Mouse (Mus musculus) T-helper 17 cell (primary cell): ENCODE results near the gene Tldc2.

Experiments used
- in situ Hi-C, 2 experiments: fragments of 300-600 bp; cut with MboI, MseI; formaldehyde crosslinking; loops; 1 replicate in 1 of 2; 2 replicates in 1 of 2; pipeline ENCODE4 v1.15.1; 2025; ENCODE audit warnings: high pct_unique_total_duplicates in 2 of 2

The Tldc2 gene

GRCm38 (mm10) chr2:157086796-157087195 is at the start of gene Tldc2:
Gene Tldc2, plus strand, starts transcription at chr2:157087055.
- in situ Hi-C loops = loop anchor here in 1 of 2 experiments (5.0 kb wide), 1 partner anchor 811 kb away; no protein-coding TSS in a partner anchor

GRCm38 (mm10) chr2:157037303-157037702 is 49.6 kb upstream of the Tldc2 start:
- in situ Hi-C loops = no loop called here

GRCm38 (mm10) chr2:157039900-157040648 is 46.8 kb upstream of the Tldc2 start:
- in situ Hi-C loops = no loop called here

GRCm38 (mm10) chr2:157040649-157041046 is 46.2 kb upstream of the Tldc2 start:
- in situ Hi-C loops = no loop called here

GRCm38 (mm10) chr2:157041421-157041820 is 45.4 kb upstream of the Tldc2 start:
- in situ Hi-C loops = no loop called here

- in situ Hi-C loops = no loop called here
Observed at GRCm38 (mm10) chr2:157043556-157043955, 43.3 kb upstream of the Tldc2 start.

- in situ Hi-C loops = no loop called here
Observed at GRCm38 (mm10) chr2:157043987-157044386, 42.9 kb upstream of the Tldc2 start.

GRCm38 (mm10) chr2:157045932-157046331 is 40.9 kb upstream of the Tldc2 start:
- in situ Hi-C loops = no loop called here

- in situ Hi-C loops = no loop called here
Observed at GRCm38 (mm10) chr2:157046956-157047355, 39.9 kb upstream of the Tldc2 start.

GRCm38 (mm10) chr2:157048395-157049181 is 38.3 kb upstream of the Tldc2 start:
- in situ Hi-C loops = no loop called here

- in situ Hi-C loops = no loop called here
Observed at GRCm38 (mm10) chr2:157049831-157050243, 37.0 kb upstream of the Tldc2 start.

- in situ Hi-C loops = no loop called here
Observed at GRCm38 (mm10) chr2:157052448-157052847, 34.4 kb upstream of the Tldc2 start.

- in situ Hi-C loops = no loop called here
Observed at GRCm38 (mm10) chr2:157053124-157053523, 33.7 kb upstream of the Tldc2 start.

GRCm38 (mm10) chr2:157053787-157054186 is 33.1 kb upstream of the Tldc2 start:
- in situ Hi-C loops = no loop called here

GRCm38 (mm10) chr2:157054297-157054696 is 32.6 kb upstream of the Tldc2 start:
- in situ Hi-C loops = no loop called here

- in situ Hi-C loops = no loop called here
Observed at GRCm38 (mm10) chr2:157054816-157055215, 32.0 kb upstream of the Tldc2 start.

- in situ Hi-C loops = no loop called here
Observed at GRCm38 (mm10) chr2:157055721-157056120, 31.1 kb upstream of the Tldc2 start.

GRCm38 (mm10) chr2:157057186-157057585 is 29.7 kb upstream of the Tldc2 start:
- in situ Hi-C loops = no loop called here

GRCm38 (mm10) chr2:157057758-157058157 is 29.1 kb upstream of the Tldc2 start:
- in situ Hi-C loops = no loop called here

GRCm38 (mm10) chr2:157058342-157058998 is 28.4 kb upstream of the Tldc2 start:
- in situ Hi-C loops = no loop called here

- in situ Hi-C loops = no loop called here
Observed at GRCm38 (mm10) chr2:157059166-157059565, 27.7 kb upstream of the Tldc2 start.

GRCm38 (mm10) chr2:157060037-157060436 is 26.8 kb upstream of the Tldc2 start:
- in situ Hi-C loops = no loop called here
